Mouse (Mus musculus) liver, embryonic 14.5 days (tissue): ENCODE results near the gene Cachd1.

Experiments used
- CTCF ChIP-seq: IDR thresholded peaks from 2 replicates; pipeline ENCODE4 v1.5.1; 2016; ENCODE audit warnings: antibody characterized with exemption, low read depth, control low read depth
- EP300 ChIP-seq: IDR thresholded peaks from 2 replicates; pipeline ENCODE4 v1.6.1; 2016; ENCODE audit warnings: antibody characterized with exemption, low read depth

GRCm38 (mm10) chr4:100865962-100866703 lies 89.7 kb downstream of the Cachd1 start:
- no peak for TF ChIP-seq CTCF
- TF ChIP-seq EP300, result no peak
